Mouse (Mus musculus) heart, postnatal 10 days (tissue): ENCODE data around the gene Ak1. TPM values are rescaled to one million over a fixed set of nuclear protein-coding genes. Genes with fewer than 3 reads are reported as not detected.

Experiments
- DNase-seq, 2 experiments: peaks; one replicate each; pipeline ENCODE4 v3.0.0; 2021
- intact Hi-C: fragments of 180-260 bp; cut with DNase I; formaldehyde crosslinking; loops from one replicate; pipeline ENCODE4 v1.15.1; 2025
- microRNA-seq, 2 experiments: library from miRNA; unstranded; fragments of <30 nt; microRNA quantifications; one replicate each; pipeline ENCODE4 v1.2.0; 2022
- total RNA-seq, 2 experiments: library from RNA; stranded (reverse); gene quantifications; 2 replicates each; pipeline ENCODE4 v1.2.3; 2021

Gene Ak1
- total RNA-seq, 2 experiments from 2014 or later = 522 to 538 TPM

GRCm38 (mm10) chr2:32680051-32680451 is 58.5 kb downstream of the Ak1 start:
- peak; percentile 52 to 57 for DNase-seq
- intact Hi-C loops = no loop called here

GRCm38 (mm10) chr2:32680961-32681650 is 59.5 kb downstream of the Ak1 start:
- intact Hi-C loops = no loop called here
- no peak for DNase-seq

DNA sequence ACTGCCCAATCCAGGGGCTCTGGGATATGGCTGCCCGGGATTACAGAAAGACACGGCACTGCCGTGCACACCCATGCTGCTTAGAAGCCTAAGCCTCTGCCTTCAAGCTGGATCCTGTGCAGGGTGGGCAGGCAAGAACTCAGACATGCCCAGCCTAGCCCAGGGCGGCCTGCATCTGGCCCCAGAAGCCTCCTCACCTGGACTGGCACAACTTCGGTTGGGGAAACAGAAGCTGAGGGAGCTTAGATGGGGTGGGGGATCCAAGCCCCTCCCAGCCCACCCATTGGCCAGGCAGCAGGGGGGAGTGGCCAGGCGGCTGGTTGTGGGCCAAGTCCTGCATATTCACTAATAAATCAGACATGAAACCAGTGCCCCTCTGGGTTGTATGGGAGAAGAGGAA is 60.2 kb downstream of the Ak1 start:
- intact Hi-C loops = no loop called here
- no peak for DNase-seq

- DNase-seq = peak; percentile 43 to 45
- intact Hi-C loops = no loop called here
These were observed 61.3 kb downstream of the Ak1 start for GRCm38 (mm10) chr2:32682721-32683417.

- intact Hi-C loops = no loop called here
- no peak for DNase-seq
These were observed 62.1 kb downstream of the Ak1 start for GRCm38 (mm10) chr2:32683701-32684100.

Small RNA genes within 50 kb of the gene (microRNA-seq; reads per million reads assigned to microRNA genes)
- 0 reads per million in 2 experiments for gene Gm47291
- 0 reads per million in 2 experiments for gene Mir1954

Other genes with a start within 250 kb of the Ak1 start
- gene 1110008P14Rik, start 239.8 kb upstream of the Ak1 start, total RNA-seq = 10 to 100 TPM; 52.7 to 57.4 TPM
- gene Lcn2, start 233.5 kb upstream of the Ak1 start, total RNA-seq = 1 to 10 TPM; 4.2 to 7.1 TPM
- 10 to 100 TPM; 63.4 to 70.0 TPM for gene Ptges2, start 225.9 kb upstream of the Ak1 start, total RNA-seq
- gene Naif1, start 171.3 kb upstream of the Ak1 start, total RNA-seq = 1 to 10 TPM; 3.2 to 4.4 TPM
- gene Slc25a25, start 170.3 kb upstream of the Ak1 start, total RNA-seq = 10 to 100 TPM; 10.1 to 13.5 TPM
- 10 to 100 TPM in 1 of 2 experiments, 1 to 10 TPM in 1; 9.7 to 13.0 TPM for gene Fam102a, start 86.4 kb upstream of the Ak1 start, total RNA-seq
- 10 to 100 TPM; 31.2 to 32.6 TPM for gene Dpm2, start 50.9 kb upstream of the Ak1 start, total RNA-seq
- gene Pip5kl1, start 47.0 kb upstream of the Ak1 start, total RNA-seq = not detected
- not detected for gene 9430097D07Rik, start 46.1 kb upstream of the Ak1 start, total RNA-seq
- 10 to 100 TPM; 29.3 to 31.8 TPM for gene St6galnac4, start 34.7 kb upstream of the Ak1 start, total RNA-seq
- gene St6galnac6, start 22.0 kb upstream of the Ak1 start, total RNA-seq = 100 to 1,000 TPM in 1 of 2 experiments, 10 to 100 TPM in 1; 87.9 to 103 TPM
- 100 to 1,000 TPM; 152 to 166 TPM for gene Eng, start 24.8 kb downstream of the Ak1 start, total RNA-seq
- gene Fpgs, start 82.4 kb downstream of the Ak1 start, total RNA-seq = 10 to 100 TPM in 1 of 2 experiments, 1 to 10 TPM in 1; 9.9 to 11.7 TPM
- gene Cdk9, start 91.3 kb downstream of the Ak1 start, total RNA-seq = 10 to 100 TPM; 35.4 to 37.6 TPM
- 10 to 100 TPM; 45.3 to 47.1 TPM for gene Sh2d3c, start 99.3 kb downstream of the Ak1 start, total RNA-seq
- gene 6330409D20Rik, start 119.3 kb downstream of the Ak1 start, total RNA-seq = not detected
- 10 to 100 TPM; 14.4 to 16.4 TPM for gene Tor2a, start 135.5 kb downstream of the Ak1 start, total RNA-seq
- not detected for gene Ttc16, start 153.9 kb downstream of the Ak1 start, total RNA-seq
- gene Ptrh1, start 154.0 kb downstream of the Ak1 start, total RNA-seq = 1 to 10 TPM; 1.7 to 3.3 TPM
- under 1 TPM in 1 of 2 experiments, not detected in 1; 0.14 TPM for gene Cfap157, start 162.7 kb downstream of the Ak1 start, total RNA-seq
- 10 to 100 TPM; 25.4 to 25.7 TPM for gene Stxbp1, start 225.5 kb downstream of the Ak1 start, total RNA-seq